Mouse (Mus musculus) thymus, postnatal 0 days (tissue): ENCODE data around the gene Tctn1. TPM values are rescaled to one million over a fixed set of nuclear protein-coding genes. Genes with fewer than 3 reads are reported as not detected.

Experiments
- DNase-seq: peaks from one replicate; pipeline ENCODE4 v3.0.0-alpha.2; 2015; ENCODE audit warnings: low spot score
- polyA plus RNA-seq: library from polyadenylated mRNA; unstranded; fragments of >200 nt; fragmentation: Nextera tagmentation; extraction: Ambion mirVana; gene quantifications from 2 replicates; pipeline ENCODE4 v1.2.1, GENCODE M21; 2015

The Tctn1 gene
- 1.8 and 3.3 TPM in 2 replicates for polyA plus RNA-seq

DNA sequence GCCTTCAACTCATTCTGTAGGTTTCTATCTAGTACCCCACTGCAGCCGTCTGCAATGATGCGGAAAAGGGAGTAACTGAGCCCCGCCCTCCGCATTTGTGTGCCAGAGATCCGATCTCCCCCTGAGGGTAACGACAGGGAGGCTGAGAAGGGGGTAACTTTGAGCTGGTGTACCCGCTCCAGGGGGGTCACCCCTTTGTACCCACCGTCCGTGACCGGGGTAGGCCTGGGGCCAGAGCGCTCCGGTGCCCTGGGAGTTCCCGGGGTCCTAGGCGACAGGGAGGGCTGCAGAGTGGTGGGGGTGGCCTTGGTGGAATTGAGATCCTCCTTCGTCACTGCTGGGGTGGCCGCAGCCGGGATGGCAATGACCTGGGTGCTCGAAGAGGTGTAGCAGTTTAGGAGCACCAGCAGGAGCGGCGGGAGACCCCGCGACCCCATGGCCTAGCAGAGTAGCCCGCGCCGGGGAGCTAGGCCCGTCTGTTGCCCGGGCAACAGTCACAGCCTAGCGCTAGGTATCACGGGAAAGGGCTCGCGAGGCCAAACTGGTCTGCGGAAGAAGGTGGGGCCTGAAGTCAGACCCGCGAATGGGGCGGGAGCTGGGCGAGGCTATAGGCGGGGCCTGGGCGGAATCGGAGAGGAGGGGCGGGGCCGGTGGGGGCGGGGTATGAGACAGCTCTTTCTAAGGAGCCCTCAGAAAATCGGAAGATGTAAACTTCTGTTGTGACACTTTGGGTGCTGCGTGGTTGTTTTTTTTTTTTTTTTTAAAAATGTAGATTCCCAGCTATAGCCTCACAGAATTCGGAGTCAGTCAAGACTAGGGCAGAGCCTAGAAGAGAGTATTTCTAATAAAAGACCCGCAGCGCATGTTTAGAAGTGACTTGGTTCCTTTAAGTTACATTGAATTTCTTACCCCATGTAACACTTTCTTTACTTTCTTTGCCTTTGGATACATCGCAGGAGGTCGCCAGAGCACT, at the start of gene Tctn1:
Tctn1 (minus strand) TSS at position 528 of the 973 bp plus-strand sequence.
- peak; percentile 96 for DNase-seq

DNA sequence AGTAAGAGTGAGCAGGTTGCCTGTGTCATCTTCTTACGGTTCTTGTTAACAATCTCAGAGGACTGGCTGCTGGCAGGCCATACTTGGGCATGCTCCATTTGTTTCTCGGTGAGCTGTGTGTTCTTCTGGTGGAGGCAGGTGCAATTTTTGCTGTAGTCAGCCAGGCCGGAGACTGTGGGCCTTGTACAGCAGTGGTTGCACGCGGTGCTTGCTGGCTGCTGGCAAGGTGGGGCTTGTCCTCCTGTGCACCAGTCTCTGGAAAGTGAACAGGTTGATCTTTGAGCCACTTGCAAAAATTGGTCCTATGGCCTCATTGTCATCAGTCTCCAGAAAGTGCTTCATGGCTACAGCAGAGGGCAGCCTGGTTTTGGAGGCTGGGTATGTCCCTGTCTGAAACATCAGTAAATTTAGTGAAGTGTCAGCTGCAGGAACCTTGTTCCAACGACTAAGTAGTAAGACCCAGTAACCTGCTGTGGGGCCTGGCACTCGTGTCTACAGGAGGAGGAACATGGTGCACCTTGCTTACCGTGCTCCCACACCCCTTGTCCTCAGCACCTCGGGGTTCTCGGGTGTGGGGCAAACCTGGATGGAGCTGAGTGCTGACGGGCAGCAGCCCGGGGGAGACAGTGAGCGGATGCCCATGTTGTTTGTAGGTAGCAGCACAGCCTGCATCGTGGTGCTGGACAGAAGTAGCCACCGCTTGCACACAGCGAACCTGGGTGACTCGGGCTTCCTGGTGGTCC, 48.9 kb upstream of the Tctn1 start:
- peak; percentile 45 for DNase-seq

DNA sequence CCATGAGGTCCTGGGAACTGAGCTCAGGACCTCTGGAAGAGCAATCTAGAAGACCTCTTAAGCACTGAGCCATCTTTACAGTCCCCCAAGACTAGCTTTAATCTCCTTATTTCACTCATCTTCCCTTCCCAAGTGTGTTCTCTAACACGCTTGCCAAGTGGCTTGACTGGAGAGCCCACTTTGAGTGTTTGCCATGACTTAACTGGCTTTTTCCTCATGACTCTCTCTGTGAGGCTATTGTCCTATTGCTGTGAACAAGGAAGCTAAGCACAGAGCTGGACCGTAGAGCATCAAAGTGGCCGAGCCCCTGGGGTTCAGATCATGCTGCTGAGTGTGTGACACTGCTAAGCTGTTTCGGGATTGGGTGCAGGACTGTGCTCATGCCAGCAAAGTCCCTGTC, 48.1 kb upstream of the Tctn1 start:
- DNase-seq: no peak

DNA sequence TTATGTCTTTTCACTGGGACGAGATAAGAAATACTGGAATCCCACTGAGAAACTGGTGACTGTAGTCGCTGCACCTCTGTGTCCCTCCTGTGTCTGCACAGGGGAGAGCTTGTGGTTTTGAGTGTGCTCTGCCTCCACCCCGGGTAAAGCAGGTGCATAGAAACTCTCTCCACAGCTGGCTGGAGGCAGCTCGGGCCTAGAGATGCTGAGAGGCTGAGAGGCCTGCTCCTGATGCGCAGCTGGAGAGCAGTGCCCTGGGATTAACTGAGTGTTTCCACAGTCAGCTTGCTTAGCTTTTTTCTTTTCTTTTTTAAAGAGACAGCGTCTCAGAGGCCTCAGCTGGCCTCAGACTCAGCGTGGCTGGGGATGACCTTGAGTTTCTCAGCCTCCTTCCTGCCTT, 47.4 kb upstream of the Tctn1 start:
- peak; percentile 93 for DNase-seq

DNA sequence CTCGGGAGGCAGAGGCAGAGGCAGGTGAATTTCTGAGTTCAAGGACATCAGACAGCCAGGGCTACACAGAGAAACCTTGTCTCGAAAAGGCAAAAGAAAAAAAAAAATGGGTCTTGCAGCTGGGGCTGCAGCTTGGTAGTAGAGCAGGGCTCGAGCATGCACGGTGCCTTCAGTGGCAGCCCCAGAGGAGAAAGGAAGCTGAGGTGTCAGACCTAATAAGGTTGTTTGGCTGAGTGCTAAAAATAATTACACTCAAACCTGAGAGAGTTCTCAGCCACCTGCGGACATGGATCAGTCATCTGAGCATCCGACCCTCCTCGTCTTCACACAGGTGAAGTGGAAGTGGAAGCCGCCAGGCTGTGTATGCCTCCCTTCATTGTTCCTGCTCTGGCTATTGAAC, 46.4 kb upstream of the Tctn1 start:
- DNase-seq: peak; percentile 79

DNA sequence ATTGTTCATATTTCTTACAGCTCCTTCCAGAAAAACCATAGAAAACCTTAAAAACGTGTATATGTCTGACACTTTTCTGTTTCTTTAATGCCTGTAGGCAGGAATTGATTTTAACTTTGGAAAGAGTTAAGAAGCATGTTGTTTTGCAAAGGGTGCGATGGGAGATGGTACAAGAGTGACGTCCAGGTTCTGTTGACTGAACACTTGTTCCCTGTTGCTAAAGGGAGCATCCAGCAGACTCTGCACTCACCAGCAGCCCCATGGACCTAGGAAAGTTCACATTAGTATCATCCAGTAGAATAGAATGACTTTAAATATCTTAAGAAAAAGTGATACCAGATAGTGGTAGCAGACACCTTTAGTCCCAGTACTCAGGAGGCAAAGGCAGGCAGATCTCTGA, 42.3 kb upstream of the Tctn1 start:
- no peak for DNase-seq

DNA sequence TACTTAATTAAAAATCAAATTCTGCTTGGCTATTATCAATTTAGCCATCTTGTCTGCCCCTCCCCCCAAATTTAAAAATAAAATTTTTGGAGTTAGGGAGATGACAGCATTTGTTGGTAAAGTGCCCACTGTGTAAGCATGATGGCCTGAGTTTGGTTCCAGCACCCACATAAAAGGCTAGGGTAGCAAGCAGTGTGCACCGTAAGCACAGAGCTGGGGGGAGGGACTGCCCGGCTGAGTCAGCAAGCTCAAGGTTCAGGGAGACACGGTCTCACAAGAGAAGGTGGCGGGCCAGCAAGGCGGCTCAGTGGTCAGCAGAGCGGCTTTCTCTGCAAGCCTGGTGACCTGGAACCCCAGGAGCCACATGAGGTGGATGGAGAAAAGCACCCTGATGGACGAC, 41.2 kb upstream of the Tctn1 start:
- DNase-seq: no peak

DNA sequence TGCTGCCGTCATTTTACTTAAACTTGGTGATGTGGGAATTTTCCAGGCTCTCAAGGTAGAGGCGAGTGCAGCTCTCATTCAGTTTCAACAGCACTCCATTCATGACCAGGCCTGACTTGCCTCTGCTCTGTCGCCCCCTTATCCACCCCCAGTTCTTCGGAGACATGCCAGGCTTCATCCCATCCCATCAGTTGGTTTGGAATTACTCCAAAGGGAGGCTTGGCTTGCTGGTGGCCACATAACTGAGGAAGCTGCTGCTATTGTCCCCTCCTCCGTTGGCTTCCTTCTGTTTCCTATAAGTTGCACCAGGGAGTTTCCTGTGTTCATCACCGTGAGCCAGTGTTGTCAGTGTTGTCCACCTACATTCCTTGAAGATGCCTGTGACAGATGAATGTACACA, 40.3 kb upstream of the Tctn1 start:
- DNase-seq: no peak

DNA sequence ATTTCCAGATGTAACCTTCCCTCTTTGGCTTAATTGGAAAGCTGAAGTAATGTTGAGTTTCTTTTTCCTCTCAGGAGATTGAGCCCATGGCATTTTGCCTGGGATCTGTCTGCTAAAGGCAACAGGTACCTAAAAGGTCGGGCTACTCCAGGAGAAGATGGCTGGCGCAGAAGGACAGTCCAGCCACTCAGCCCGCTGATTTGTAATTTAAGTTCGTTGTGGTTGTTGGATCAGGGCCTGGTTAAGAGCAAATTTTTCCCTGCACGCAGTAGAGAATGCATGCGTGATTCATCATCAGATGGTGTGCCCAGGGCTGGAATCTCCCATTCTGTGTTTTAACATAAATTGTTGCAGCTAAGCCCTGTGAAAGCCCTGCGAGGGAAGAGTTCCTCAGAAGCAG, 39.7 kb upstream of the Tctn1 start:
- DNase-seq: no peak

DNA sequence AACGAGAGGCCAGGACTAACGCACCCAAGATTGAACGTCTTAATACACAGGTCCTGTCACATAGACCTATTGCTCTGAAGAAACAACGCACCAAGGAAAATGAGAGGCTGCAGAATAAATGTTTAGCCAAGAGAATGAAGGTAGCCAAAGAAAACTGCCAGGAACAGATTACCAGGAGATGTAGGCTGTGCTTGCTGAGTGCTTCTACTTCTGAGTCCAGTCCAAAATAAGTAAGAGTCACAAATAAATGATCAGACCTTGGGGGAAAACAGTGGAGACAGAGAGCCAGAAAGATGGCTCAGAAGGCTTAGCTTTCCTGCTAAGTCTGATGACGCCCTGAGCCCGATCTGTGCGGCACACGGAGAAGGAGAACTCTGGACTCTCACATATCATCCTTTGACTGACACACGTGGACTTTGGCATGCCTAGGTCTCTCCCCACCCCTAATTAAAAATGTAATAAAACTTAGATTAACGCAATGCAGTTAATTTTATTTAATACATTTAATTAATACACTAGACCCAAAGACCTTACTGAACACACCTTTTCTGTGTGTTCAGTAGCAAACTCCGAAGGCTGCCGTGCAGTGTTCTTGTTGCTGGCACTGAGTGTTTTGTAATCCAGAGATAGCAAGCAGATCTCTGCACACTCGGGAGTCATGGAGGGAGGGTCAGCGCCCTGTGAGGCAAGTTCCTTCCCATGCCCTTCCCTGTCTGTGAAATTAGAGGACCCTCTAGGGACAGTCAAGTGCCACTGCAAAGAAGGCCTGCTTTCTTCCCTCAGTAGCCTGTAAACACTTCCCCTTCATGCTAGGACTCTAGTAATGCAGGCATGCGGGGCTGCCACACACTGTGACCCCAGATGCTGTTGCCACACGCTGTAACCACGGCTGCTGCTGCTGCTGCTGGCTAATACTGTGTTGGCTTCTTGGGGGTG, 38.8 kb upstream of the Tctn1 start:
- DNase-seq: no peak

DNA sequence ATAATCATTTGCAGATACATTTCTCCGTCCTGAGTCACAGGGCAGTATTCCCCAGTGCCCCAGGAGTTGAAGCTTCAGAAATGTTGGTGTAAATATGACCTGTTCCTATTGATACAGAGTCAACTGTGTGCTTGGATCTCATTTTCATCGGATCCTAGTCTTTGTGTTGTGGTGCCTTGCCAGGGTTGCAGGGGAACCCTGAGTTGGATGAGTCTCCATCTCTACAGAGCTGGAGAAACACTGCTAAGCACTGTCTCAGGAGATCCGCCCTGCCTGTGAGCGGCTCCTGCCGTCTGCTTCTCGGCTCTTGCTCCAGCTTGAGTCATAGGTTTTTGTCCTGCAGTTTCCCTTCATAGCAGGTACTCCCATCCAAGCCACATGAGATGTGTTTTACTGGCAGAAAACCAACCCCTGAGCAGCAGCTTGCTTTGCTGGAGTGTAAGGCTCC, 35.8 kb upstream of the Tctn1 start:
- no peak for DNase-seq

DNA sequence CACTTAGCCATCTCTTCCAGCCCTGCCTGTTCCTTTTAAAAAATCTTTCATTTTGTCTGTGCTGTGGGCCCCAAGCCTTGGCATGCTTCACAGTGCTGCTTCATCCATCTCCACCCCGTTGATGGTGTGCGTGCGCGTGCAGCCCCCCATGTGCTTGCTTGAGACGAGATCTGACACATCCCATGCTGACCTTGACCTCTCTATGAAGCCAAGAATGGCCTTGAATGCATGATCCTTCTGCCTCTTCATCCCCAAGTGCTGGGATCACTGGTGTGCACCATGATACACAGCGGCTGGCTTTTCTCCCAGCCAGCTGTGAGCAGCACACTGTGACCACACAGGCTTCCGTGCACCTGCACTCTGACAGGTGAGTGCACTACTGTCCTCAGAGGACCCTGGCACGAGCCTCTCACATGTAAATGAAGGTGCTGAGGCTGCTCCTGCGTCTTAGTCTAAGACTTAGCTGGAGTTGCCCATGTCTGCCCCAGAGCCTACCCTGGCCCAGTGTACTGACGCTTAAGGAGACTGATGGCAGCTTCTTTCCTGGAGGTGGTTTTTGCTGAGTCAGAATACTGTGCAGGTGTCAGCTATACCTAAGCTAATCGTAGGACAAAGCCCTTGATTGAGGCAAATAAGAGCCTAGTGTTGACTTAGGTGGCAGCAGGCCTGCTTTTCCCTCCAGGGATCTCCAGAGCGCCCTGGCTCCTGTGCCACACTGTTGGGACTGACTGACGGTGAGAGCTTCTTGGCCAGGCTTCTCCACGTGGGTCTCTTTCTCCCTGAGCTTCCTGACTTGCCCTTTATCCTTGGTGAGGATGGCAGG, 31.1 kb upstream of the Tctn1 start:
- DNase-seq: peak; percentile 64

DNA sequence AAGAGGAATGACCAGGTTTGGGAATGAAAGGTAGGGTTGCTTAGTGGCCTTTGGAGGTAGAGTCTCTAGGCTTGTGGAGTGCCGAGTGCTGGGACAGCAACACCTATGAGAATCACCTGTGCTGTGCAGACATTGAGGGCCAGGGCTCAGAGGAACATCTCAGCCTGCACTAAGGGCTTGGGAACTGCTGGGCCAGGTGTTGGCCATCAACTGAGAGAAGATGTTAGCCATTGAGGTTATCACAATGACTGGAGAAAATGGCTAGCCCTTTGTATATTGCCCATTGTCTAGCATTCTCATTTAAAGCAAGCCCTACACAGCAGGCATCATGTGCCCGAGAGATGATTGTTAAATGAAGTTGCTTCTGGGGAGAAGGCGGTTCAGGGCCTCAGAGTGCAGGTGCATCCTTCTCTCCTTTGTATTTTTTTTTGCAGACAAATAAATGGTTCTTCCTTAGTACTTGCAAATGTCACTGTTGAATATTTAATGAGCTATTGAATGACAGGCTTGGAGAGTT, 30.0 kb upstream of the Tctn1 start:
- peak; percentile 43 for DNase-seq

DNA sequence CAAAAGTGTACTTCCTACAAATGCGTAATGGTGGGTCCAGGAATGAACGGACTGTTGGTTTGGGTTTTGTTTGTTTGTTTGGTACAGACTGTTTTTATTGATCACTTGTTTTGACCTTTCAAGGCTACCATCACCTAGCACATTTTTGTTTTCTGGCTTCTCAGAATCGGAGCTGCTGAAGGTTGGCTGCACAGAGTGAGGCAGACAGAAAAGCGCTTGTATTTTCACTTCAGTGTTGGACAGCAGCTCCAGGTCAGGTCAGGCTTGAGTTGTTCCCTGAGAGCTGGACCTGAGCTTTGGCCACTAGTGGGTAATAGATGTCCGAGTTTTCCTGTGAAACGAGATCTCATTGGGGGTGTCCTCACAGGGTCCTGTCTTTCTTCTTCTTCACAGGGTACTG, 28.9 kb upstream of the Tctn1 start:
- no peak for DNase-seq

DNA sequence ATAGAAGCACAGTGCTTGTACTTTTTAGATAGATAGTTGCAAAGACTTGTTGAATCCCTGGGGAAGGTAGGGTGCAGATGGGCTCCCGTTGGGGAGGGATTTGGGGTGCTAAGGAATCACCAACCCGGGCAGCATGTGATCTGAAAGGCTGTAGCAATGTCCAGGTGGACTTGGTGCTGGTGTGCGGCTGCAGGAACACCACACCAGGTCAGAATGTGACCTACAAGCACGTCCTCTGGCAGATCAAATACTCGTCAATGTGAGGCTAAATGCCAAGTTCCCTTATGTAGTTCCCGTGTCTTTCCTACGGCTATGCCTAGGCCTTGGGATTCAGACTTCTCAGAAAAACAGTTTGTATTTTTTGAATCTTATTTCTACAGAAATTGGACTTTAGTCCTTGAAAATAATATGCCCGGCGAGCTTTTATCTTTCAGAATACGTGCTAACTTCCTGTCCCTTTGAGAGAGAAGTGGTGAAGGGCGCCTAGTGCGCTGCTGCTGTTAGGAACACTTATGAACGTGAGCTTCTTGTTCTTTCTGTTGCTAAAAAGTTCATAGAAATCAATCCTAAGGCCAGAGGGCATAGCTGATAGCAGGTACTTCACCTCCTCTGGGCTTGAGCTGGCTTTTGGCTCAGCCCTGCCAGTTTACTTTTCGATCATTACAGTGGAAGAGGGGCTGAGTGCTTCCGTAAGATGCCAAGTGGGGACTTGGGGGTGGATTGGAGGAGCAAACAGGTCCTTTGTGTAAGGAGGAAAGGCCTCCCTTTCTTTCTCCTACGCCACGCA, 27.5 kb upstream of the Tctn1 start:
- DNase-seq: peak; percentile 38

DNA sequence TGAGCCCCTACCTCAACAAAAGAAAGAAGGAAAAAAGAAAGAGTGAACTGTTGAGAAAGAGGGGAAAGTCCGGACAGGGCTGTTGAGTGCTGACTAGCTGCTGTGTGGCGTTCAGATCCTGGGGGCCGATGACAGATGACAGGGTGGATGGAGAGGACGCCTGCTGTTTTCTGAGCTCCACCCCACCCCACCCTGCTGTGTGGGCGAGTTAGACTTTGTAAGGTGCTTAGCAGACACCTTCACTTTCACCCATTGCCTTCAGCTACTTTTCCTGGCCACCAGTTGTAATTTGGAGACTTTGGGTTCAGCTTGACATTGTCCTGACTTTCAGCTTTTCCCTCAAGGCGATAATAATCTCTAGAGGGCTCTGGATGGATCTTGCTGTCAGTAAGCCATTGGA, 26.9 kb upstream of the Tctn1 start:
- DNase-seq: no peak

DNA sequence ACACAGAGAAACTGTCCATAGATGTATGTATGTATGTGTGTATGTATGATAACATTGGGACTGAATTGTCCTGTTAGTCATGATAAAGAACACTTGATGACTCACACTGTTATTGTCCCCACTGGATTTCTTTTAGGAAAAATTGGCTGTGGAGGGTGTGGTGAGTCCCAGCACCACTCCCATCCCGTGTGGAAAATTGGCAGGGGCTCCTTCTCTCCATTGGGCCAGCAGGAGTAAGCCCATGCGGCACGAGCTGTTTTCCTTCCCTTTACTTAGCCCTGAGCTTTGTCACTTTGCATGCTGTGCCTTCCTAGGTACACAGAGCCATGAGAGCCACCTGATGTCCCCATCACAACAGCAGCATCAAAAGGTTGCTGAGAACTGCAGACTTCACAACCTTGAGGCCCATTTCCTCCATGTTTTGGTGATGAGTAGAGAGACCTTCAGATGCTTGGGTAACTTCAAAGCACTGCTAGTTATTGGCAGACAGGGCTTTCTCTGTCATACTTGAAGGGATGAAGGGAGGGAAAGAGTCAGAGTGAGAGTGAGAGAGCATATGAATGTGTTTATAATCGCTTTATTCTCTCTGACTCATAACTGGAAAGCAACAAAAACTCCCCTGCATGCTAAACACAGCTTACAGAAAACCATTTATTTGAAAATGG, 24.0 kb upstream of the Tctn1 start:
- peak; percentile 65 for DNase-seq

DNA sequence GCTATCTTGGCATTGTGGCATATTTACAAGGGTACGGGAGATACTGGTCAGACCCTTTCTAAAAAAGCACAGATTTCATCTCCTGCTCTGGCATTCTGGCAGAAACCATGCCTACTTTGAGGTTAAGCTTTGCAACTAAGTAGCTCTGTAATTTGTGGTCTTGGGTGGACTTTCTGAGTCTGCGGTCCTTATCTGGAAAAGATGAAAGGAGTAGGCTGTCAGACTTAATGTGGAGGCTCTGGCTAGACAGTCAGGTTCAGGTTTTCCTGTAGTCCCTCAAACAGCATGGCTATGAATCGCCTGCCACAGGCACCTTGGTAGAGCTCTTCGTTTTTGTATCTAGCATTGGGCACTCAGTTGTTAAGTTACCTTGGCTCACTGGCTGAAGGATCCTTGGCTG, 22.8 kb upstream of the Tctn1 start:
- no peak for DNase-seq

DNA sequence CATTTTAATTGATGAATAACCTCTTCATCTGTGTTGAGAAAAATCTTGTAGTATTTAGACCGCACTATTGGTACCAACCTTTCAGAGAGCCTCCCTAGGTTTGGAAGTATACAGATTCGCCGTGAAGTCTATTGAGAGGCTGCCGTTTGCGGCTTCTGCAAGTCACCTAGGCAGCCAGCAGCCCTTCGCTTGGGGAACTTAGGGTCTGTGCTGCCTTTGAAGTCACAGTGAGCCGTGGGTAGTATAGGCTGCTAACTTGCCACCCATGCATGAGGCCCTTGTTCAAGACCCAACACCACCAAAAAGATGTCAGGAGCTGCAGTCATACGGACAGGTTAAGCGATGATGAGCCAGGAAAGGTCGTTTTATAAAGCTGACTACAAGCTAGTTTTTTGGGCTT, 21.9 kb upstream of the Tctn1 start:
- peak; percentile 48 for DNase-seq
